8 mouse cellular contexts compared by ENCODE assay signal in the genomic region with DNA sequence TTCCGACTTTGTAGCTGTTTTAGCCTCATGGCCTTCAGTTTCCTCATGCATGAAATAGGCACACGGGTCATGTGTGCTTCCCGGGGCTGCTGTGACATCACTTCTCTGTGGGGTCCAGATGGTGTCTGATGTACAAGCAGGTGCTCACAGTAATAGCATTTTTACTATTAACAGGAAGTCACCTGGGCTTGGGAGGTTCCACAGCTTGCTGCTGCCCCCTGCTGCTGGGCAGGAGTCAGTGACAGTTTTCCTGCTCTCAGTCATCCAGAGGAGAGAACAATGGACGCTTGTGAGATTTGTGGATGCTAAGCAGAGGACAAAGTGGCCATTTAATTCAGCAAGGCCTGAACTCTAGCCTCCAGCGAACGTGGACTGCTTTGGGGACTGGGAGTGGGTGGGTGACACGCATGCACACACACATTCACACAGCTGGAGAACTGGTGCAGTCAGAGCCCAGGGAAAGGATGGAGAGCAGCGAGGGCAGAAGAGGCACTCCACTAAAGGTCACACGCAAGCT. TPM values are rescaled to one million over a fixed set of nuclear protein-coding genes. Genes with fewer than 3 reads are reported as not detected.
DNase-seq lines count a peak whose midpoint lies in the region; ATAC-seq and TF ChIP-seq lines count a peak whose summit lies in the region.

No protein-coding gene starts in this region.

- H3K27me3 ChIP-seq in forebrain, embryonic 14.5 days (replicated peaks; ENCODE audit: control insufficient read depth, insufficient read depth, low read length), result no peaks in the 10 kb centered on the region
- H3K27me3 ChIP-seq in hindbrain, postnatal 0 days (ENCODE audit: insufficient read depth, low read length), result no peaks in the 10 kb centered on the region

- no peaks in the 10 kb centered on the region for H3K4me1 ChIP-seq in forebrain, embryonic 14.5 days (ENCODE audit: control insufficient read depth, insufficient read depth, low read length)
- no peaks in the 10 kb centered on the region; the same call in 1 of the 2 replicates for H3K4me1 ChIP-seq in hindbrain, postnatal 0 days (ENCODE audit: insufficient read depth, low read length)

- H3K4me3 ChIP-seq in forebrain, embryonic 14.5 days (ENCODE audit: low read depth, low read length), result no peak overlapping the region
- no peak overlapping the region for H3K4me3 ChIP-seq in hindbrain, postnatal 0 days (ENCODE audit: low read length)

- no peak overlapping the region for H3K4me2 ChIP-seq in forebrain, embryonic 14.5 days (ENCODE audit: low read length)
- H3K4me2 ChIP-seq in hindbrain, postnatal 0 days (ENCODE audit: low read depth, low read length), result no peak overlapping the region

- H3K9me3 ChIP-seq in forebrain, embryonic 14.5 days (replicated peaks; ENCODE audit: control insufficient read depth, low read length), result no peaks in the 10 kb centered on the region
- no peaks in the 10 kb centered on the region for H3K9me3 ChIP-seq in hindbrain, postnatal 0 days (ENCODE audit: low read length)

- WGBS in forebrain, embryonic 14.5 days, result 36% methylated on average over 9 of the region's 9 CpGs
- 26% methylated on average over 9 of the region's 9 CpGs for WGBS in hindbrain, postnatal 0 days

- peak; percentile 71 for DNase-seq in NIH3T3 (ENCODE audit: low read depth)
- DNase-seq in forebrain, embryonic 14.5 days (ENCODE audit: low spot score), result peak; percentile 79
- DNase-seq in hindbrain, postnatal 0 days (ENCODE audit: low spot score), result peak; percentile 85
- DNase-seq in left cerebral cortex, adult 11 months (ENCODE audit: low spot score), result peak; percentile 51
- peak; percentile 72 to 76 for DNase-seq in lung, postnatal 4 days
- DNase-seq in right cerebral cortex, adult 18-20 months, result peak; percentile 74
- peak; percentile 57 for DNase-seq in urinary bladder, postnatal 25 days (ENCODE audit: low spot score)

- peak; percentile 92 for TF ChIP-seq CTCF in hindbrain, postnatal 0 days (IDR thresholded peaks at IDR 0.05; ENCODE audit: low read depth)

- H3K36me3 ChIP-seq in forebrain, embryonic 14.5 days (ENCODE audit: control insufficient read depth, insufficient read depth, low read length), result peaks cover 45% of the 10 kb centered on the region
- H3K36me3 ChIP-seq in hindbrain, postnatal 0 days (ENCODE audit: insufficient read depth, low read length), result peaks cover 45% of the 10 kb centered on the region

- H3K27ac ChIP-seq in forebrain, embryonic 14.5 days (ENCODE audit: low read depth, low read length), result peak overlapping the region; percentile 27; the same call in 1 of the 2 replicates
- peak overlapping the region; percentile 65 for H3K27ac ChIP-seq in hindbrain, postnatal 0 days

- peak overlapping the region; percentile 32; the same call in 1 of the 2 replicates for H3K9ac ChIP-seq in forebrain, embryonic 14.5 days (ENCODE audit: low read length)
- no peak overlapping the region for H3K9ac ChIP-seq in hindbrain, postnatal 0 days (replicated peaks; ENCODE audit: low read length)

- peak; percentile 55 for ATAC-seq in cerebellum, adult (ENCODE audit: insufficient number of reproducible peaks, low FRiP score, low TSS enrichment)
- ATAC-seq in forebrain, embryonic 14.5 days, result peak; percentile 73
- peak; percentile 79 for ATAC-seq in hindbrain, postnatal 0 days

RNA-seq across cellular contexts. Expression of a gene that starts 35.7 kb away (rescaled TPM):
- 0.17 and 0.22 TPM in 2 replicates for polyA plus RNA-seq in forebrain, embryonic 14.5 days (2014; fragmentation: Nextera tagmentation; extraction: Ambion mirVana)
- total RNA-seq in hindbrain, postnatal 0 days (2014; rRNA removed), result 0.52 TPM in 1 of 2 replicates, not detected in the other
- polyA plus RNA-seq in hindbrain, postnatal 0 days (2015; fragmentation: Nextera tagmentation; extraction: Ambion mirVana), result 0.29 and 0.40 TPM in 2 replicates
